Mouse (Mus musculus) heart, embryonic 16.5 days (tissue): ENCODE measurements at regions not wholly inside any gene's neighbourhood (a gene's known extent, or its start where the extent isn't known, plus 50 kb on each side); places are given as distances from the start of the nearest gene placed in this dataset.

ENCODE experiments used
- ATAC-seq: fragments of 200-750 bp; cut with Nextera tagmentation; replicated peaks from 2 replicates; pipeline ENCODE4 v1.8.0; 2017; ENCODE audit warnings: moderate number of reproducible peaks; ENCODE audit not compliant: insufficient read depth, low FRiP score; ENCODE audit errors: extremely low read depth
- H3K27ac ChIP-seq: fragments of 300-500 bp; sonication (generic); 2 replicates; pipeline ENCODE4 v1.5.1; 2014; ENCODE audit warnings: mild to moderate bottlenecking, low read length, control low read depth, moderate library complexity
- H3K27me3 ChIP-seq: fragments of 300-500 bp; sonication (generic); 2 replicates; pipeline ENCODE4 v1.6.1; 2014; ENCODE audit warnings: low read length, mixed read lengths; ENCODE audit not compliant: control insufficient read depth, insufficient read depth
- H3K36me3 ChIP-seq: fragments of 300-500 bp; sonication (generic); 2 replicates; pipeline ENCODE4 v1.6.1; 2014; ENCODE audit not compliant: control insufficient read depth, insufficient read depth
- H3K4me1 ChIP-seq: fragments of 300-500 bp; sonication (generic); 2 replicates; pipeline ENCODE4 v1.6.1; 2014; ENCODE audit warnings: low read length, mixed read lengths; ENCODE audit not compliant: control insufficient read depth, insufficient read depth
- H3K4me2 ChIP-seq: fragments of 300-500 bp; sonication (generic); 2 replicates; pipeline ENCODE4 v1.6.1; 2014; ENCODE audit warnings: low read depth, mild to moderate bottlenecking, control low read depth, low read length
- H3K4me3 ChIP-seq: fragments of 300-500 bp; sonication (generic); 2 replicates; pipeline ENCODE4 v1.5.1; 2014; ENCODE audit warnings: mild to moderate bottlenecking, control low read depth, low read length
- H3K9ac ChIP-seq: fragments of 300-500 bp; sonication (generic); 2 replicates; pipeline ENCODE4 v1.6.1; 2014; ENCODE audit warnings: low read length, control low read depth
- H3K9me3 ChIP-seq: fragments of 300-500 bp; sonication (generic); replicated peaks from 2 replicates; pipeline ENCODE4 v1.6.1; 2016; ENCODE audit warnings: low read length; ENCODE audit not compliant: control insufficient read depth
- WGBS: fragments of 180-500 bp; shearing (Covaris S2); extraction: QIAGEN DNeasy Blood & Tissue Kit; methylation state at CpG from one replicate; pipeline ENCODE4 v1.1.7; 2014; 5-methylcytosine and 5-hydroxymethylcytosine counted together

GRCm38 (mm10) chr2:135577228-135577627 is 81.6 kb upstream of the Plcb4 start:
- no peaks in the 10 kb centered on the region for H3K27me3 ChIP-seq
- ATAC-seq, result no peak
- H3K9me3 ChIP-seq, result no peaks in the 10 kb centered on the region
- H3K4me1 ChIP-seq, result 0 out of 2 replicates have a peak, but pooled peaks cover 2% of the 10 kb centered on the region
- H3K36me3 ChIP-seq, result no peaks in the 10 kb centered on the region
- 81% methylated on average over 5 of the region's 5 CpGs for WGBS
- no peak overlapping the region for H3K4me3 ChIP-seq
- H3K27ac ChIP-seq, result no peak overlapping the region
- H3K4me2 ChIP-seq, result no peak overlapping the region
- H3K9ac ChIP-seq, result no peak overlapping the region

GRCm38 (mm10) chr2:135578135-135578534 is 80.7 kb upstream of the Plcb4 start:
- no peak for ATAC-seq
- 0 out of 2 replicates have a peak, but pooled peaks cover 2% of the 10 kb centered on the region for H3K4me1 ChIP-seq
- 24% methylated on average over 5 of the region's 5 CpGs for WGBS
- no peak overlapping the region for H3K4me3 ChIP-seq
- H3K9ac ChIP-seq, result no peak overlapping the region
- H3K36me3 ChIP-seq, result no peaks in the 10 kb centered on the region
- no peak overlapping the region for H3K4me2 ChIP-seq
- no peak overlapping the region for H3K27ac ChIP-seq
- H3K27me3 ChIP-seq, result no peaks in the 10 kb centered on the region
- H3K9me3 ChIP-seq, result no peaks in the 10 kb centered on the region

GRCm38 (mm10) chr2:135579514-135579913 is 79.3 kb upstream of the Plcb4 start:
- Histone ChIP-seq H3K4me2 (no peak overlapping the region), H3K4me3 (no peak overlapping the region), H3K4me1 (0 out of 2 replicates have a peak, but pooled peaks cover 2% of the 10 kb centered on the region)

GRCm38 (mm10) chr2:135580051-135580450 is 78.8 kb upstream of the Plcb4 start:
- no peak overlapping the region for H3K27ac ChIP-seq
- H3K4me3 ChIP-seq, result no peak overlapping the region
- no peak for ATAC-seq
- WGBS, result 70% methylated on average over 4 of the region's 4 CpGs
- no peaks in the 10 kb centered on the region for H3K9me3 ChIP-seq
- no peak overlapping the region for H3K9ac ChIP-seq
- H3K27me3 ChIP-seq, result no peaks in the 10 kb centered on the region
- 0 out of 2 replicates have a peak, but pooled peaks cover 2% of the 10 kb centered on the region for H3K4me1 ChIP-seq
- H3K36me3 ChIP-seq, result no peaks in the 10 kb centered on the region
- no peak overlapping the region for H3K4me2 ChIP-seq

More at GRCm38 (mm10) chr2:135579514-135579913, 79.3 kb upstream of the Plcb4 start:
- H3K9me3 ChIP-seq, result no peaks in the 10 kb centered on the region
- H3K27me3 ChIP-seq, result no peaks in the 10 kb centered on the region
- no peak for ATAC-seq
- H3K27ac ChIP-seq, result no peak overlapping the region
- 87% methylated on average over 6 of the region's 6 CpGs for WGBS
- H3K9ac ChIP-seq, result no peak overlapping the region
- no peaks in the 10 kb centered on the region for H3K36me3 ChIP-seq

- no peak for ATAC-seq
- Histone ChIP-seq H3K27me3 (no peaks in the 10 kb centered on the region), H3K36me3 (no peaks in the 10 kb centered on the region), H3K4me2 (no peak overlapping the region), H3K9me3 (no peaks in the 10 kb centered on the region), H3K4me3 (no peak overlapping the region), H3K9ac (no peak overlapping the region), H3K4me1 (0 out of 2 replicates have a peak, but pooled peaks cover 2% of the 10 kb centered on the region), H3K27ac (no peak overlapping the region)
- WGBS, result 76% methylated on average over 8 of the region's 8 CpGs
Measured at GRCm38 (mm10) chr2:135582341-135582740, 76.5 kb upstream of the Plcb4 start.

- ATAC-seq, result no peak
- Histone ChIP-seq H3K9me3 (peaks cover 2% of the 10 kb centered on the region; the same call in 1 of the 2 replicates), H3K4me2 (no peak overlapping the region)
Measured at GRCm38 (mm10) chr2:135606306-135606705, 52.5 kb upstream of the Plcb4 start.

More at GRCm38 (mm10) chr2:135606306-135606705, 52.5 kb upstream of the Plcb4 start:
- Histone ChIP-seq H3K9ac (no peak overlapping the region), H3K4me3 (no peak overlapping the region), H3K27me3 (no peaks in the 10 kb centered on the region), H3K4me1 (no peaks in the 10 kb centered on the region), H3K36me3 (no peaks in the 10 kb centered on the region), H3K27ac (no peak overlapping the region)
